Mouse (Mus musculus) layer of hippocampus, postnatal 36 days (tissue): ENCODE data around the gene Dazap1. TPM values are rescaled to one million over a fixed set of nuclear protein-coding genes. Genes with fewer than 3 reads are reported as not detected.

Experiments used
- DNase-seq, 2 experiments: peaks; one replicate each; pipeline ENCODE4 v3.0.0; 2022
- total RNA-seq, 2 experiments: library from RNA; stranded (reverse); gene quantifications; 2 replicates each; pipeline ENCODE4 v1.2.3; 2021

The Dazap1 gene
- total RNA-seq, 2 experiments from 2014 or later, result 82.6 to 100 TPM

DNA sequence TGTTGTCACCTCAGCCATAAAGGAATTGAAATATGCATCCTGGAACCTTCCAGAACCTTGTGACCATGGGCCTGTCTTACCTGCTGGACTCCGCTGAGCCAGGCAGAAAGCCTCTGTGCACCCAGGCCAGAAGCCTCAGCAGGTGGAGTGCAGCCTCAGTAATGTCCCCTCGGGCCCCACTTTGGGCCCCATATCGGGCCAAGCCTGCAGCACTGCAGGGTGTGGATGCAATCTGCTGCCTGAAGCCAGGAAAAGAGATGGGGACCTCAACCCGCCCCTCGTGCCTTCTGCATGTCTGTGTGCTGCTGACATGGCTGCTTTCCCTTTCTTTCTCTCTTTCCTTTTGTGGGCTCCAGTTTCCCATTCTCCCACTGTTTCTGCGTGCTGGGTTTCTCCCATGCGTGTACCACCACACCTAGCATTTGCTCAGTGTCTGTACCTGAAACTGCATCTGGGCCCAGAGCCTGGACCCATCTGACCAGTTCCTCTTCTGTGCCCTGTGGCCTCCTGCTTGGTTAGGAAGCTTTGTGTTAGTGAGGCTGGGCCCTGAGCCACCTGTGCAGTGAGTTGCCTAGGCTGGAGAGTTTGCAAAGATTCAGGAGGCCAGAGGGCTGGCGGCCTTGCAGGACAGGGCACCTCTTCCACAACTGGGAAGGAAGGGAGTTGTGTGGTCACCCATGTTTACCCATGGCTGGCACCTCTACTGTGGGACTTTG, 10.7 kb downstream of the Dazap1 start:
- DNase-seq, result no peak

- DNase-seq, result no peak
Observed at GRCm38 (mm10) chr10:80273847-80274246, 12.6 kb downstream of the Dazap1 start.

GRCm38 (mm10) chr10:80276238-80276637, 15.0 kb downstream of the Dazap1 start:
- no peak for DNase-seq

- no peak for DNase-seq
Observed at GRCm38 (mm10) chr10:80278390-80278789, 17.1 kb downstream of the Dazap1 start.

GRCm38 (mm10) chr10:80279273-80279672, 18.0 kb downstream of the Dazap1 start:
- no peak for DNase-seq

GRCm38 (mm10) chr10:80281304-80281703, 20.0 kb downstream of the Dazap1 start:
- no peak for DNase-seq

DNA sequence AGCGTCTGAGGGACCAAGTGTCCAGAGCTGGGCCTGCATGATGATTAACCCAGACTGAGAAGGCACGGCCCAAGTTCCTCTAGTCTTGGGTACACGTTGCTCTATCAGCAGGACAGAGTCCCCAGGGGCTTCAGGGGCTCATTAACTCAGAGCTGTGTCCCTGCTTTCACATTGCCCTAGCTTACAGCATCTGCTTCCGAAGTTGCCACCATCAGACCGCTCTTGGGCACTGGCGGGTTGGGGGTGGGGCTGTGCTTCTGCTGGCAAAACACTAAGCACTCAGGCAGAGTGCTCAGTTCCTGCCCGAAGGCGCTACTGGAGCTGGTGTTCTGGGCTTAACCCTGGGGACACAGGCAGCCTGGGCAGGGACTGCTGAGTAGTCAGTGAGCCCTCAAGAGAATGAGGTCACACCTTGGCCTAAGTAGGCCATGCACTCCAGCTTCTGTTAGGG, 20.7 kb downstream of the Dazap1 start:
- no peak for DNase-seq

- DNase-seq, result no peak
Observed at GRCm38 (mm10) chr10:80282481-80283441, 21.5 kb downstream of the Dazap1 start.

- no peak for DNase-seq
Observed at GRCm38 (mm10) chr10:80285222-80286070, 24.2 kb downstream of the Dazap1 start.

- DNase-seq, result no peak
Observed at GRCm38 (mm10) chr10:80288097-80288496, 26.8 kb downstream of the Dazap1 start.

- no peak for DNase-seq
Observed at GRCm38 (mm10) chr10:80288657-80289056, 27.4 kb downstream of the Dazap1 start.

GRCm38 (mm10) chr10:80292251-80293146, 31.2 kb downstream of the Dazap1 start, which contains the start of gene Rps15:
Gene Rps15 (plus strand): TSS chr10:80292453.
- peak; percentile 89 to 92 for DNase-seq

- no peak for DNase-seq
Observed at GRCm38 (mm10) chr10:80293325-80293724, 32.0 kb downstream of the Dazap1 start.

- DNase-seq, result no peak
Observed at GRCm38 (mm10) chr10:80294311-80294710, 33.0 kb downstream of the Dazap1 start.

GRCm38 (mm10) chr10:80294788-80295303, 33.6 kb downstream of the Dazap1 start:
- DNase-seq, result no peak

DNA sequence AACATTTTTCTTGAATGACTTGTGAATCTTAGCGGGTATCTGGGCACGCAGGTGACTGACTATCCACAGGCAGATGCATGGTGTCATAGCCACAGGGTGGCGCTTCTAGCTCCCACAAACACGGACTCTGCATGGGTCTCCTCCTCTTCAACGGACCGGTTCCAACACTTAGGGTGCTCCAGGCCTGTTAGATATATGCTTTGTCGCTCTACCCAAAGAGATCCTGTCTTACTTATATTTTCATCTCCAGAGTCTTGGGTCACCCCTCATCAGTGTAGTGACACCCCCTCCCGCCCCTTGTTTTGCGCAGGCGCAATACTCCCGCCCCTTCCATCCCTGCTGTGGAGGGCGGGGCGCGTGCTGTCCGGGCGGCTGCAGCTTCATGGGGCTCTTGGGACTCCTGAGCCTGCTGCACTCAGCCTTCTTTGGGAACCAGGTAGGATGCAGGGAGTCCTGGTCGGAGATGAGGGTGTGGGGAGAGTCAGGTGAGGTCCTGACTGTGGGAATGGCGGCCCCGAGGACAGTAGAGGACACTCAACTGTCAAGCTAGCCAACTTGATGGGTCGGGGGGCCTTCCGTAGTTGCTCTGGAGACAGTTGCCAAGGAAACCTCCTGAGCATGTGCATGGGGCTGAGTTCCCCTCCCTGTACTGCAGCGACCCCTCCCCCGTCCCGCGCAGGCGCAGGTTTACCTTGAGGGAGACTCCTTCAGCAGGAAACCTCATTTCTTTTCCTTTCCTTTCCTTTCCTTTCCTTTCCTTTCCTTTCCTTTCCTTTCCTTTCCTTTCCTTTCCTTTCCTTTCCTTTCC, 34.5 kb downstream of the Dazap1 start, which contains the start of gene Apc2:
TSS of gene Apc2 (plus strand) at position 360 of the 808 bp plus-strand sequence.
- DNase-seq, result peak; percentile 81 to 82

GRCm38 (mm10) chr10:80296824-80297223, 35.5 kb downstream of the Dazap1 start:
- no peak for DNase-seq

DNA sequence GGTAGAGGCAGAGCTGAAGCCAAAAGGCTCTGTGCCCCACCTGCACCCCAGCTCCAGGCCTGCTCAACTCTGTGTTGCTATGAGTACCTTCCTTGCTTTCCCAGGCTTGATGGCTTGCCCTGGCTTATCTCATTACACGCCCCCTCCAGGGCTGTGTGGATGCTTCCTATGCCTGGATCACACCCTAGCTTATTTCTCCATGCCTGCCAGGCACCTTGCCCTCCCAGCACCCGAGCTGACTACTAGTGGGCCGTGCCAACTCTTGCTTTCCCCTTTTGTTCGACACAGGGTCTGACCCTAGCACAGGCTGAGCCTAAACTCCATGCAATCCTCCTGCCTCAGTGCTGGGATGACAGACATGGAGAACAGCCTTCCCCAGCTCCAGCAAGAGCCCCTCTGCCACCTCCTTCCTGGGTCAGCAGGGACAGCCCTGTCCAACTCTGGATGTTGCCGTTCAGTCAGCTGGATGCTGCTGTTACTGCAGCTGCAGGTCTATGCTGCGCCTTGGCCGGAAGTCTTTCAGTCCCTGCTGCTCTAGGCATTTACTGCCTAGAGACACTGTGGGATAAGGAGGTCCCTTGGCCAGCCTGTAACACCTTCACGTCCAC, 36.3 kb downstream of the Dazap1 start:
- DNase-seq, result no peak

DNA sequence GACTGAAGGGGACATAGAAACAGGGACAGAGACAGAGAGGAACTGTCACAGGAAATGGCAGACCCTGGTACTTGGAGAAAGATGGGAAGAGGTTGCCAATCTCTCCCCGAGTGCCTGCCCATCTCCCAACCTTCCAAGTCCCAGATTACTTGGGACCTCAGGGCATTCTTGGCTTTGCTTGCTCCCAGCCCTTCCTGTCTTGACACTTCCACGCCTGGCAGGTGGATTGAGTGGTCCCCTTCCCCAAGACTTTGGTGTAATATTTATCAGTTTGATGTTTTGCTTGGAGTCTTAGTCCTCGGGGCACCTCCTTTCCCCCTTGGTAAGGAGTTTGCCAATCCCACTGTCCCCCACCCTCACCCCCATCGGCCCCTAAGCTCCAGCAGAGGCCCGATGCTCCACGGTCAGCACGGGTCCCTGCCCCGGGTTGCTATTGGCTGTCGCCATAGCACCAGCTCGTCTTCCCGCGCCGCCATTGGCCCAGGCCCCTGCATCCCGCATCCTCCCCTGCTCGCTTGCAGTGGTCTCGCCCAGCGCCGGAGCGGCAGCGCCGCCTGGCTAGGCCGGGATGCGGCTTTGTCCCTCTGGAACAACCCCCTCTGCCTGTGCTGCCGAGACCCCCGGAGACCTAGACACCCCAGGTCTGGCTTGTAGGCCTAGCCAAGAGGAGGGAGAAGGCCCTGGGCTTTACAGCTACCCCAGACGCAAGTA, 37.4 kb downstream of the Dazap1 start:
- peak; percentile 91 to 92 for DNase-seq
